Mouse (Mus musculus): ENCODE data around the gene Ppp1r1c.

Ppp1r1c gene

DNA sequence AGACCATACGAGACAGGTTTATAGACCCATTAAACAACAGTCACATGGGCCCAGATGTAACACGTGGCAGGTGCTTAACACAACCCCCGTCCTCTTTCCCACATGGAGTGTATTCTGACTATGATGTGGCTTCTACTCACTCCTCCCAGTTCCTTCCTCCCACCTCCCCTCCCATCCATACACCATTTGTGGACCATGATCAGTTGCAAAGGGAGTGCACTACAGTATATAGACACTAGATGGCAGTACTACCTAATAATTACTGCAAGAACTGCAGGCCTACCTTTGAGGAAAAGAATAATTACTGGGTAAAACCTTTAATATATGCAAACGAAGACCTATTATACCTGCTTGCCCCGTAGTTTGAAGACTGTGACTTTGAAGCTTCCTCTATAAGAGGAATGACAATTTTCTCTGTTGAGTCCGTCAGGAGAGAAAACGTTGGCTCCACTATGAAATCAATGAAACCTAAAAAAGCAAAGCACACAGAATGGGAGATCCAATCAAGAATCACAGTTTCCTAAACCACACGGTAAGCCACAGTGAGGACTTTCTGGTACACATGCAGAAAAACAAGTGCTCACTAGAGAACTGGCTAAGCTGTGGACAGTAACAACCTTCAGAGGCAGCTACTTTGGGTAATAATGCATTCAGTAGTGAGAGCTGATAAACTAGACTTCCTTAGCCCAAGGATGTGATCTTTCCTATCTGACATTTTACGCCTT lies 157.9 kb downstream of the Ppp1r1c start:
- DNase-seq (ENCODE audit: low spot score), result peak; percentile 88

Measured in embryo, embryonic 10.5 days (tissue).